In the genomic region with DNA sequence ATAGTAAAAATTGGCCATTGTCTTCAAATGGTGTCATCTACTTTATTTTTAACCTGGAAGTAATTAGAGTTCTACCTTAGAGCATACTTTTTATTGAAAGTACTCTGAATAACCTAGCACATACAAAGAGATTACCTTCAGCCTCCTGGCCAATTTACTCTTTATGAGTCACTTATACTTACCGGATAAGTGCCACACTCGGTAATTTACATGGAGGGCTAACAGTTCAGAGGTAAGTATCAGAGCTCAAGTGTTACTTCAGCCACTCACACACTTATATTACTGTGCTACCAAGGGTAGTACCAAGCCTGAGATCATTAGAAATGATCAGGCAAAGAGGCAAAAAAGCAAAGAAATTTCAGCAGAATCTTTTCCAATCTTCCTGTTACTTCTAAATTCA, we compare ENCODE assay signal across 28 mouse cellular contexts.
"Had no signal": no experiment of that assay in that cellular context is flagged by ENCODE, and none has a peak within 500 bp of the region (broad histone marks: within the 10 kb centered on the region; RNA-seq: fewer than 3 reads in every experiment).

No protein-coding gene starts in this region.

- H3K4me2 ChIP-seq: limb, embryonic 12.5 days; limb, embryonic 13.5 days; limb, embryonic 15.5 days; liver, embryonic 11.5 days; liver, embryonic 12.5 days; liver, embryonic 13.5 days; liver, embryonic 15.5 days; lung, embryonic 14.5 days; lung, embryonic 15.5 days; midbrain, embryonic 11.5 days; midbrain, embryonic 12.5 days; midbrain, embryonic 13.5 days; midbrain, embryonic 15.5 days had no signal

- H3K4me3 ChIP-seq: left cerebral cortex, adult 2 months; limb, embryonic 12.5 days; limb, embryonic 13.5 days; limb, embryonic 15.5 days; liver, embryonic 12.5 days; liver, embryonic 13.5 days; liver, embryonic 15.5 days; lung, embryonic 15.5 days; megakaryocyte, embryonic 14.5 days; midbrain, embryonic 10.5 days; midbrain, embryonic 12.5 days; midbrain, embryonic 13.5 days; midbrain, embryonic 15.5 days; myocyte had no signal

- H3K4me1 ChIP-seq: limb, embryonic 12.5 days; limb, embryonic 15.5 days; liver, embryonic 12.5 days; liver, embryonic 13.5 days; liver, embryonic 15.5 days; lung, embryonic 15.5 days; megakaryocyte, embryonic 14.5 days; midbrain, embryonic 10.5 days; midbrain, embryonic 12.5 days; midbrain, embryonic 13.5 days; midbrain, embryonic 15.5 days had no signal

- H3K27me3 ChIP-seq: limb, embryonic 12.5 days; limb, embryonic 13.5 days; limb, embryonic 15.5 days; liver, embryonic 12.5 days; liver, embryonic 13.5 days; liver, embryonic 15.5 days; lung, embryonic 15.5 days; megakaryocyte, embryonic 14.5 days; midbrain, embryonic 12.5 days; midbrain, embryonic 13.5 days; midbrain, embryonic 15.5 days had no signal

- H3K9ac ChIP-seq: limb, embryonic 12.5 days; limb, embryonic 13.5 days; limb, embryonic 15.5 days; liver, embryonic 12.5 days; liver, embryonic 13.5 days; liver, embryonic 14.5 days; liver, embryonic 15.5 days; liver, postnatal 0 days; lung, embryonic 14.5 days; lung, embryonic 15.5 days; midbrain, embryonic 12.5 days; midbrain, embryonic 13.5 days; midbrain, embryonic 15.5 days had no signal

- H3K9me3 ChIP-seq: limb, embryonic 12.5 days; limb, embryonic 13.5 days; limb, embryonic 15.5 days; liver, embryonic 12.5 days; liver, embryonic 13.5 days; liver, embryonic 15.5 days; lung, embryonic 15.5 days; midbrain, embryonic 10.5 days; midbrain, embryonic 12.5 days; midbrain, embryonic 13.5 days; midbrain, embryonic 15.5 days had no signal

- H3K36me3 ChIP-seq: limb, embryonic 12.5 days; limb, embryonic 13.5 days; limb, embryonic 15.5 days; liver, embryonic 12.5 days; liver, embryonic 13.5 days; liver, embryonic 15.5 days; lung, embryonic 15.5 days; midbrain, embryonic 10.5 days; midbrain, embryonic 12.5 days; midbrain, embryonic 13.5 days; midbrain, embryonic 15.5 days had no signal

- ATAC-seq: liver, embryonic 12.5 days; liver, postnatal 0 days; midbrain, embryonic 13.5 days; midbrain, embryonic 15.5 days; midbrain, embryonic 16.5 days had no signal

- H3K27ac ChIP-seq: left cerebral cortex, adult 2 months; limb, embryonic 12.5 days; limb, embryonic 13.5 days; limb, embryonic 15.5 days; liver, embryonic 12.5 days; liver, embryonic 13.5 days; liver, embryonic 14.5 days; liver, embryonic 15.5 days; lung, embryonic 15.5 days; macrophage; midbrain, embryonic 10.5 days; midbrain, embryonic 12.5 days; midbrain, embryonic 13.5 days; midbrain, embryonic 15.5 days had no signal

- DNase-seq: layer of hippocampus, postnatal 36 days; left cerebral cortex, postnatal 4 days; liver; liver, embryonic 13.5 days; liver, postnatal 0 days; lung, adult 2 months; lung, embryonic 14.5 days; lung, postnatal 14 days; lung, postnatal 4 days; midbrain, embryonic 14.5 days had no signal
